Mouse (Mus musculus) liver, postnatal 0 days (tissue): ENCODE data around the gene Oaz2.

ENCODE experiments used
- CTCF ChIP-seq: sonication (generic); IDR thresholded peaks from 2 replicates; pipeline ENCODE4 v1.5.1; 2016; ENCODE audit warnings: antibody characterized with exemption, low read depth
- EP300 ChIP-seq: IDR thresholded peaks from 2 replicates; pipeline ENCODE4 v1.6.1; 2016; ENCODE audit warnings: antibody characterized with exemption, low read depth, mild to moderate bottlenecking

- TF ChIP-seq CTCF (no peak), EP300 (no peak)
Observed at GRCm38 (mm10) chr9:65619311-65619710, 48.5 kb upstream of the Oaz2 start.
